ENCODE assay signal across 10 mouse cellular contexts in the genomic region with DNA sequence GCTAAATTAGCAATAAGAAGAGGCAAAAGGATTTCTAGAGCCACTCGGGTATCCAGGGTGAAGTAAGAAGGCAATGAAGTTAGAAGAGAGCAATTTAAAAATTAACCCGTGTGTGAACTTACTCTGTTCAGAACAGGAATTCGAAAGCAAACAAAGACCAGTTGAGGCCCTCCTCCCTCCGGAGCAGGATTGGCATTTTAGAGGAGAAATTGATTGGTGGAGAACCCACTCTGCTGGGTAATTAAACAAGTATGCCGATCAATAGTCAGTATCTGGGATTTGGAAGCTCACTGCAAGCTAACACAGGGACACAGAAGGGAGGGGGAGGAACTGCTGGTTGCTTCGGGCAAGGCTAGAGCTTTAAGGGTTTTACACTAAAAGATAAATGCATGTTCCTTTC.
DNase-seq lines count a peak whose midpoint lies in the region; ATAC-seq and TF ChIP-seq lines count a peak whose summit lies in the region.
"Had no signal": no experiment of that assay in that cellular context is flagged by ENCODE, and none has a peak within 500 bp of the region (broad histone marks: within the 10 kb centered on the region; RNA-seq: fewer than 3 reads in every experiment).

No protein-coding gene starts in this region.

- H3K36me3 ChIP-seq in lung, embryonic 14.5 days (ENCODE audit: insufficient read depth): no peaks in the 10 kb centered on the region
- H3K36me3 ChIP-seq in intestine, embryonic 14.5 days (ENCODE audit: control insufficient read depth, insufficient read depth, low read length): no peaks in the 10 kb centered on the region
- no peaks in the 10 kb centered on the region for H3K36me3 ChIP-seq in liver, embryonic 12.5 days
- H3K36me3 ChIP-seq in stomach, embryonic 16.5 days (ENCODE audit: control insufficient read depth, insufficient read depth, low read length): no peaks in the 10 kb centered on the region
- H3K36me3 ChIP-seq: embryonic facial prominence, embryonic 15.5 days had no signal

- H3K4me3 ChIP-seq in lung, embryonic 14.5 days (ENCODE audit: low read depth, low read length): no peak overlapping the region
- no peak overlapping the region for H3K4me3 ChIP-seq in intestine, embryonic 14.5 days (ENCODE audit: low read depth, low read length)
- H3K4me3 ChIP-seq in liver, embryonic 12.5 days: no peak overlapping the region
- H3K4me3 ChIP-seq in stomach, embryonic 16.5 days (replicated peaks; ENCODE audit: low read length): 0 out of 2 replicates have a peak overlapping the region, but pooled peaks have one; percentile 8
- H3K4me3 ChIP-seq: embryonic facial prominence, embryonic 15.5 days; myocyte had no signal

- H3K9me3 ChIP-seq in lung, embryonic 14.5 days (ENCODE audit: low read depth, low read length): no peaks in the 10 kb centered on the region
- no peaks in the 10 kb centered on the region for H3K9me3 ChIP-seq in intestine, embryonic 14.5 days (ENCODE audit: control insufficient read depth, low read length)
- H3K9me3 ChIP-seq in liver, embryonic 12.5 days (replicated peaks): no peaks in the 10 kb centered on the region
- no peaks in the 10 kb centered on the region for H3K9me3 ChIP-seq in stomach, embryonic 16.5 days (replicated peaks; ENCODE audit: control insufficient read depth, low read length)
- H3K9me3 ChIP-seq: embryonic facial prominence, embryonic 15.5 days had no signal

- peak; percentile 37 for DNase-seq in lung, embryonic 14.5 days
- DNase-seq in lung, postnatal 10 days: no peak
- peak; percentile 54 for DNase-seq in intestine, embryonic 14.5 days (ENCODE audit: low spot score)
- DNase-seq in left cerebral cortex, adult 11 months (ENCODE audit: low spot score): no peak
- DNase-seq in layer of hippocampus, adult 9-10 months (ENCODE audit: low spot score): no peak

- H3K9ac ChIP-seq in lung, embryonic 14.5 days: no peak overlapping the region
- no peak overlapping the region for H3K9ac ChIP-seq in intestine, embryonic 14.5 days (ENCODE audit: low read length)
- H3K9ac ChIP-seq in liver, embryonic 12.5 days: no peak overlapping the region
- H3K9ac ChIP-seq in stomach, embryonic 16.5 days (ENCODE audit: low read length): 0 out of 2 replicates have a peak overlapping the region, but pooled peaks have one; percentile 24
- H3K9ac ChIP-seq: embryonic facial prominence, embryonic 15.5 days had no signal

- no peak for TF ChIP-seq CTCF in lung, embryonic 14.5 days (IDR thresholded peaks at IDR 0.05; ENCODE audit: low read depth)

- peak; percentile 48 for ATAC-seq in lung, embryonic 14.5 days (ENCODE audit: insufficient read depth)
- ATAC-seq in intestine, embryonic 14.5 days (replicated peaks; ENCODE audit: low FRiP score, low TSS enrichment, low read depth): peak; percentile 85
- ATAC-seq in liver, embryonic 12.5 days: peak; percentile 81
- ATAC-seq in stomach, embryonic 16.5 days (ENCODE audit: insufficient read depth, low FRiP score): peak; percentile 66
- ATAC-seq in granulocyte monocyte progenitor cell, adult 5-6 weeks (replicated peaks; ENCODE audit: poor library complexity, severe bottlenecking): no peak

- 31% methylated on average over 6 of the region's 6 CpGs for WGBS in lung, embryonic 14.5 days
- 27% methylated on average over 6 of the region's 6 CpGs for WGBS in intestine, embryonic 14.5 days
- WGBS in liver, embryonic 12.5 days (ENCODE audit: insufficient replicate concordance): 60% methylated on average over 6 of the region's 6 CpGs
- 26% methylated on average over 6 of the region's 6 CpGs for WGBS in stomach, embryonic 16.5 days

- peaks cover 8% of the 10 kb centered on the region; the same call in 1 of the 2 replicates for H3K4me1 ChIP-seq in lung, embryonic 14.5 days (ENCODE audit: insufficient read depth)
- H3K4me1 ChIP-seq in intestine, embryonic 14.5 days (replicated peaks; ENCODE audit: control insufficient read depth, insufficient read depth, low read length): peaks cover 34% of the 10 kb centered on the region
- 0 out of 2 replicates have a peak, but pooled peaks cover 3% of the 10 kb centered on the region for H3K4me1 ChIP-seq in liver, embryonic 12.5 days
- peaks cover 12% of the 10 kb centered on the region; the same call in 1 of the 2 replicates for H3K4me1 ChIP-seq in stomach, embryonic 16.5 days (ENCODE audit: control insufficient read depth, insufficient read depth, low read length)

- H3K27ac ChIP-seq in lung, embryonic 14.5 days (ENCODE audit: low read depth): peak overlapping the region; percentile 83
- H3K27ac ChIP-seq in intestine, embryonic 14.5 days (ENCODE audit: low read depth): peak overlapping the region; percentile 65
- H3K27ac ChIP-seq in liver, embryonic 12.5 days: no peak overlapping the region
- peak overlapping the region; percentile 63 for H3K27ac ChIP-seq in stomach, embryonic 16.5 days (ENCODE audit: low read length)
- H3K27ac ChIP-seq: embryonic facial prominence, embryonic 15.5 days had no signal

- peak overlapping the region; percentile 16; the same call in 1 of the 2 replicates for H3K4me2 ChIP-seq in lung, embryonic 14.5 days
- H3K4me2 ChIP-seq in intestine, embryonic 14.5 days (ENCODE audit: low read length): peak overlapping the region; percentile 22; the same call in 1 of the 2 replicates
- H3K4me2 ChIP-seq in liver, embryonic 12.5 days: no peak overlapping the region
- H3K4me2 ChIP-seq in stomach, embryonic 16.5 days (ENCODE audit: low read depth, low read length): peak overlapping the region; percentile 35
- H3K4me2 ChIP-seq: embryonic facial prominence, embryonic 15.5 days had no signal

- H3K27me3 ChIP-seq in lung, embryonic 14.5 days (ENCODE audit: insufficient read depth, low read length): no peaks in the 10 kb centered on the region
- H3K27me3 ChIP-seq in intestine, embryonic 14.5 days (replicated peaks; ENCODE audit: control insufficient read depth, insufficient read depth, low read length): no peaks in the 10 kb centered on the region
- no peaks in the 10 kb centered on the region for H3K27me3 ChIP-seq in liver, embryonic 12.5 days (replicated peaks)
- H3K27me3 ChIP-seq in stomach, embryonic 16.5 days (ENCODE audit: control insufficient read depth, insufficient read depth, low read length): no peaks in the 10 kb centered on the region
- H3K27me3 ChIP-seq: embryonic facial prominence, embryonic 15.5 days had no signal

Comparison
In these comparisons a context has a peak if more than half of its experiments do, and no peak if none do; other contexts are left out.
1. DNase-seq: peak in lung, embryonic 14.5 days (single experiment) and intestine, embryonic 14.5 days (single experiment); none in lung, postnatal 10 days (single experiment), left cerebral cortex, adult 11 months (single experiment) and layer of hippocampus, adult 9-10 months (single experiment).